Mouse (Mus musculus): ENCODE measurements around the gene Cacna2d4. TPM values are rescaled to one million over a fixed set of nuclear protein-coding genes. Genes with fewer than 3 reads are reported as not detected.

Gene Cacna2d4
- polyA plus RNA-seq, 1 experiment from 2014 or later = not detected

GRCm38 (mm10) chr6:119333831-119334230 is 97.5 kb downstream of the Cacna2d4 start:
- Histone ChIP-seq H3K4me2 (ENCODE audit: low read length) (no peak overlapping the region), H3K9me3 (ENCODE audit: control insufficient read depth, low read length) (no peaks in the 10 kb centered on the region), H3K27ac (ENCODE audit: low read depth) (no peak overlapping the region), H3K4me1 (replicated peaks; ENCODE audit: control insufficient read depth, insufficient read depth, low read length) (no peaks in the 10 kb centered on the region; the same call in 1 of the 2 replicates), H3K4me3 (ENCODE audit: low read depth, low read length) (no peak overlapping the region), H3K27me3 (replicated peaks; ENCODE audit: control insufficient read depth, insufficient read depth, low read length) (peaks cover 31% of the 10 kb centered on the region), H3K9ac (ENCODE audit: low read length) (no peak overlapping the region), H3K36me3 (ENCODE audit: control insufficient read depth, insufficient read depth, low read length) (no peaks in the 10 kb centered on the region)
- DNase-seq (ENCODE audit: low spot score) (no peak), ATAC-seq (replicated peaks; ENCODE audit: low FRiP score, low TSS enrichment, low read depth) (no peak)
- 34% methylated on average over 3 of the region's 3 CpGs for WGBS

GRCm38 (mm10) chr6:119336124-119336523 is 99.8 kb downstream of the Cacna2d4 start:
- Histone ChIP-seq H3K9me3 (ENCODE audit: control insufficient read depth, low read length) (no peaks in the 10 kb centered on the region), H3K4me2 (ENCODE audit: low read length) (no peak overlapping the region), H3K9ac (ENCODE audit: low read length) (no peak overlapping the region), H3K27ac (ENCODE audit: low read depth) (no peak overlapping the region), H3K27me3 (replicated peaks; ENCODE audit: control insufficient read depth, insufficient read depth, low read length) (peaks cover 10% of the 10 kb centered on the region), H3K36me3 (ENCODE audit: control insufficient read depth, insufficient read depth, low read length) (no peaks in the 10 kb centered on the region), H3K4me1 (replicated peaks; ENCODE audit: control insufficient read depth, insufficient read depth, low read length) (no peaks in the 10 kb centered on the region), H3K4me3 (ENCODE audit: low read depth, low read length) (no peak overlapping the region)
- ATAC-seq (replicated peaks; ENCODE audit: low FRiP score, low TSS enrichment, low read depth) = no peak
- no peak for DNase-seq (ENCODE audit: low spot score)
- WGBS = 79% methylated on average over 7 of the region's 7 CpGs

GRCm38 (mm10) chr6:119337287-119337686 is 101.0 kb downstream of the Cacna2d4 start:
- Histone ChIP-seq H3K9me3 (ENCODE audit: control insufficient read depth, low read length) (no peaks in the 10 kb centered on the region), H3K4me3 (ENCODE audit: low read depth, low read length) (no peak overlapping the region), H3K27me3 (replicated peaks; ENCODE audit: control insufficient read depth, insufficient read depth, low read length) (no peaks in the 10 kb centered on the region), H3K4me1 (replicated peaks; ENCODE audit: control insufficient read depth, insufficient read depth, low read length) (no peaks in the 10 kb centered on the region), H3K36me3 (ENCODE audit: control insufficient read depth, insufficient read depth, low read length) (no peaks in the 10 kb centered on the region), H3K9ac (ENCODE audit: low read length) (no peak overlapping the region), H3K4me2 (ENCODE audit: low read length) (no peak overlapping the region), H3K27ac (ENCODE audit: low read depth) (no peak overlapping the region)
- ATAC-seq (replicated peaks; ENCODE audit: low FRiP score, low TSS enrichment, low read depth) (no peak), DNase-seq (ENCODE audit: low spot score) (no peak)
- WGBS = 70% methylated on average over 3 of the region's 3 CpGs

GRCm38 (mm10) chr6:119338121-119338912 is 102.0 kb downstream of the Cacna2d4 start:
- 43% methylated on average over 10 of the region's 11 CpGs for WGBS

GRCm38 (mm10) chr6:119341409-119341808 is 105.1 kb downstream of the Cacna2d4 start:
- no peaks in the 10 kb centered on the region for H3K36me3 ChIP-seq (ENCODE audit: control insufficient read depth, insufficient read depth, low read length)
- no peak overlapping the region for H3K4me2 ChIP-seq (ENCODE audit: low read length)
- ATAC-seq (replicated peaks; ENCODE audit: low FRiP score, low TSS enrichment, low read depth) = 0 out of 2 replicates have a peak, but pooled peaks have one; percentile 45
- no peak for DNase-seq (ENCODE audit: low spot score)
- no peak overlapping the region for H3K4me3 ChIP-seq (ENCODE audit: low read depth, low read length)
- H3K27ac ChIP-seq (ENCODE audit: low read depth) = no peak overlapping the region
- no peak overlapping the region for H3K9ac ChIP-seq (ENCODE audit: low read length)
- H3K4me1 ChIP-seq (replicated peaks; ENCODE audit: control insufficient read depth, insufficient read depth, low read length) = no peaks in the 10 kb centered on the region
- no peaks in the 10 kb centered on the region for H3K9me3 ChIP-seq (ENCODE audit: control insufficient read depth, low read length)
- H3K27me3 ChIP-seq (replicated peaks; ENCODE audit: control insufficient read depth, insufficient read depth, low read length) = no peaks in the 10 kb centered on the region

More at GRCm38 (mm10) chr6:119338121-119338912, 102.0 kb downstream of the Cacna2d4 start:
- no peak for ATAC-seq (replicated peaks; ENCODE audit: low FRiP score, low TSS enrichment, low read depth)
- H3K36me3 ChIP-seq (ENCODE audit: control insufficient read depth, insufficient read depth, low read length) = no peaks in the 10 kb centered on the region
- H3K27ac ChIP-seq (ENCODE audit: low read depth) = no peak overlapping the region
- no peaks in the 10 kb centered on the region for H3K4me1 ChIP-seq (replicated peaks; ENCODE audit: control insufficient read depth, insufficient read depth, low read length)
- no peak overlapping the region for H3K4me2 ChIP-seq (ENCODE audit: low read length)
- no peak overlapping the region for H3K4me3 ChIP-seq (ENCODE audit: low read depth, low read length)
- no peaks in the 10 kb centered on the region for H3K27me3 ChIP-seq (replicated peaks; ENCODE audit: control insufficient read depth, insufficient read depth, low read length)
- no peak overlapping the region for H3K9ac ChIP-seq (ENCODE audit: low read length)
- DNase-seq (ENCODE audit: low spot score) = no peak
- no peaks in the 10 kb centered on the region for H3K9me3 ChIP-seq (ENCODE audit: control insufficient read depth, low read length)

GRCm38 (mm10) chr6:119346257-119346656 is 109.9 kb downstream of the Cacna2d4 start:
- no peaks in the 10 kb centered on the region for H3K9me3 ChIP-seq (ENCODE audit: control insufficient read depth, low read length)
- H3K27me3 ChIP-seq (replicated peaks; ENCODE audit: control insufficient read depth, insufficient read depth, low read length) = no peaks in the 10 kb centered on the region
- WGBS = 48% methylated on average over 10 of the region's 10 CpGs
- no peak for DNase-seq (ENCODE audit: low spot score)
- H3K4me1 ChIP-seq (replicated peaks; ENCODE audit: control insufficient read depth, insufficient read depth, low read length) = no peaks in the 10 kb centered on the region
- no peak overlapping the region for H3K9ac ChIP-seq (ENCODE audit: low read length)
- no peak overlapping the region for H3K4me2 ChIP-seq (ENCODE audit: low read length)
- H3K27ac ChIP-seq (ENCODE audit: low read depth) = no peak overlapping the region
- H3K4me3 ChIP-seq (ENCODE audit: low read depth, low read length) = no peak overlapping the region
- ATAC-seq (replicated peaks; ENCODE audit: low FRiP score, low TSS enrichment, low read depth) = no peak
- H3K36me3 ChIP-seq (ENCODE audit: control insufficient read depth, insufficient read depth, low read length) = no peaks in the 10 kb centered on the region

GRCm38 (mm10) chr6:119347813-119348212 is 111.5 kb downstream of the Cacna2d4 start:
- DNase-seq (ENCODE audit: low spot score) (no peak), ATAC-seq (replicated peaks; ENCODE audit: low FRiP score, low TSS enrichment, low read depth) (no peak)
- H3K36me3 ChIP-seq (ENCODE audit: control insufficient read depth, insufficient read depth, low read length) = no peaks in the 10 kb centered on the region

GRCm38 (mm10) chr6:119348234-119348633 is 111.9 kb downstream of the Cacna2d4 start:
- H3K36me3 ChIP-seq (ENCODE audit: control insufficient read depth, insufficient read depth, low read length) = peaks cover 3% of the 10 kb centered on the region; the same call in 1 of the 2 replicates
- H3K4me1 ChIP-seq (replicated peaks; ENCODE audit: control insufficient read depth, insufficient read depth, low read length) = no peaks in the 10 kb centered on the region
- no peak overlapping the region for H3K4me2 ChIP-seq (ENCODE audit: low read length)
- no peak overlapping the region for H3K27ac ChIP-seq (ENCODE audit: low read depth)
- ATAC-seq (replicated peaks; ENCODE audit: low FRiP score, low TSS enrichment, low read depth) (no peak), DNase-seq (ENCODE audit: low spot score) (peak; percentile 96)
- no peak overlapping the region for H3K4me3 ChIP-seq (ENCODE audit: low read depth, low read length)
- 0% methylated on average over 1 of the region's 1 CpGs for WGBS
- no peak overlapping the region for H3K9ac ChIP-seq (ENCODE audit: low read length)
- no peaks in the 10 kb centered on the region for H3K27me3 ChIP-seq (replicated peaks; ENCODE audit: control insufficient read depth, insufficient read depth, low read length)
- H3K9me3 ChIP-seq (ENCODE audit: control insufficient read depth, low read length) = no peaks in the 10 kb centered on the region

More at GRCm38 (mm10) chr6:119347813-119348212, 111.5 kb downstream of the Cacna2d4 start:
- 65% methylated on average over 5 of the region's 5 CpGs for WGBS
- Histone ChIP-seq H3K27ac (ENCODE audit: low read depth) (no peak overlapping the region), H3K4me2 (ENCODE audit: low read length) (no peak overlapping the region), H3K4me3 (ENCODE audit: low read depth, low read length) (no peak overlapping the region), H3K9me3 (ENCODE audit: control insufficient read depth, low read length) (no peaks in the 10 kb centered on the region), H3K9ac (ENCODE audit: low read length) (no peak overlapping the region), H3K27me3 (replicated peaks; ENCODE audit: control insufficient read depth, insufficient read depth, low read length) (no peaks in the 10 kb centered on the region), H3K4me1 (replicated peaks; ENCODE audit: control insufficient read depth, insufficient read depth, low read length) (no peaks in the 10 kb centered on the region)

GRCm38 (mm10) chr6:119350703-119351198 is 114.4 kb downstream of the Cacna2d4 start:
- Histone ChIP-seq H3K4me1 (replicated peaks; ENCODE audit: control insufficient read depth, insufficient read depth, low read length) (no peaks in the 10 kb centered on the region), H3K27me3 (replicated peaks; ENCODE audit: control insufficient read depth, insufficient read depth, low read length) (no peaks in the 10 kb centered on the region), H3K27ac (ENCODE audit: low read depth) (no peak overlapping the region), H3K4me3 (ENCODE audit: low read depth, low read length) (no peak overlapping the region), H3K9me3 (ENCODE audit: control insufficient read depth, low read length) (no peaks in the 10 kb centered on the region), H3K4me2 (ENCODE audit: low read length) (no peak overlapping the region), H3K36me3 (ENCODE audit: control insufficient read depth, insufficient read depth, low read length) (peaks cover 27% of the 10 kb centered on the region), H3K9ac (ENCODE audit: low read length) (no peak overlapping the region)
- DNase-seq (ENCODE audit: low spot score) (no peak), ATAC-seq (replicated peaks; ENCODE audit: low FRiP score, low TSS enrichment, low read depth) (no peak)
- WGBS = 82% methylated on average over 9 of the region's 9 CpGs

All from intestine, embryonic 14.5 days (tissue).